Mouse (Mus musculus) brain, embryonic 14.5 days (tissue): ENCODE data around the gene Ppm1n. TPM values are rescaled to one million over a fixed set of nuclear protein-coding genes. Genes with fewer than 3 reads are reported as not detected.

Experiments used
- DNase-seq: peaks from one replicate; pipeline ENCODE4 v3.0.0-alpha.2; 2011; ENCODE audit warnings: low read depth
- CTCF ChIP-seq: fragments of 200-500 bp; IDR thresholded peaks from 2 replicates; pipeline ENCODE4 v1.5.1; 2012; ENCODE audit warnings: inconsistent platforms, mild to moderate bottlenecking, moderate library complexity, borderline replicate concordance; ENCODE audit not compliant: insufficient read depth, insufficient read length; ENCODE audit errors: extremely low read depth
- POLR2A ChIP-seq: fragments of 200-500 bp; IDR thresholded peaks from 2 replicates; pipeline ENCODE4 v1.6.1; 2012; ENCODE audit warnings: mild to moderate bottlenecking, inconsistent platforms, borderline replicate concordance; ENCODE audit not compliant: poor library complexity, insufficient read depth, insufficient read length, severe bottlenecking; ENCODE audit errors: extremely low read depth
- polyA plus RNA-seq: library from polyadenylated mRNA; depleted of rRNA; stranded (reverse); fragments of >200 nt; gene quantifications from 2 replicates; pipeline ENCODE4 v1.2.3, GENCODE M21; 2012

Gene Ppm1n
- polyA plus RNA-seq, 1 experiment, result 1.1 TPM

- no peak for DNase-seq
- no peak for TF ChIP-seq POLR2A
- TF ChIP-seq CTCF, result no peak
Observed at GRCm38 (mm10) chr7:19304501-19305412, 24.9 kb upstream of the Ppm1n start.

- peak; percentile 61 for DNase-seq
- TF ChIP-seq POLR2A (no peak), CTCF (peak; percentile 88)
Observed at GRCm38 (mm10) chr7:19303770-19304169, 23.9 kb upstream of the Ppm1n start.

- no peak for TF ChIP-seq POLR2A
- no peak for TF ChIP-seq CTCF
Observed at GRCm38 (mm10) chr7:19303046-19303305, 23.1 kb upstream of the Ppm1n start.

GRCm38 (mm10) chr7:19302264-19303045 lies 22.6 kb upstream of the Ppm1n start:
- TF ChIP-seq CTCF, result no peak
- TF ChIP-seq POLR2A, result no peak
- DNase-seq, result no peak

More at GRCm38 (mm10) chr7:19303046-19303305, 23.1 kb upstream of the Ppm1n start:
- no peak for DNase-seq

- peak; percentile 22 for DNase-seq
- TF ChIP-seq CTCF (no peak), POLR2A (no peak)
Observed at GRCm38 (mm10) chr7:19301461-19302263, 21.8 kb upstream of the Ppm1n start.

- peak; percentile 89 for DNase-seq
- peak; percentile 95 for TF ChIP-seq CTCF
- no peak for TF ChIP-seq POLR2A
Observed at GRCm38 (mm10) chr7:19300501-19301421, 20.9 kb upstream of the Ppm1n start.

- TF ChIP-seq POLR2A (no peak), CTCF (peak; percentile 66)
- DNase-seq, result peak; percentile 66
Observed at GRCm38 (mm10) chr7:19299194-19299593, 19.3 kb upstream of the Ppm1n start.

GRCm38 (mm10) chr7:19297794-19298193 lies 17.9 kb upstream of the Ppm1n start:
- DNase-seq, result no peak
- no peak for TF ChIP-seq CTCF
- no peak for TF ChIP-seq POLR2A

GRCm38 (mm10) chr7:19297034-19297433 lies 17.2 kb upstream of the Ppm1n start:
- no peak for TF ChIP-seq POLR2A
- no peak for TF ChIP-seq CTCF
- DNase-seq, result no peak
